Mouse (Mus musculus): ENCODE measurements at regions not wholly inside any gene's neighbourhood (a gene's known extent, or its start where the extent isn't known, plus 50 kb on each side); places are given as distances from the start of the nearest gene placed in this dataset.
A peak's percentile ranks its signal among the peaks of the same experiment; 100 is the strongest.

- no peak overlapping the region for H3K27ac ChIP-seq (ENCODE audit: low read depth, low read length)
- H3K36me3 ChIP-seq (ENCODE audit: control insufficient read depth, insufficient read depth, low read length) = no peaks in the 10 kb centered on the region
- H3K9ac ChIP-seq (ENCODE audit: low read length) = no peak overlapping the region
- WGBS = 54% methylated on average over 4 of the region's 4 CpGs
- H3K4me2 ChIP-seq (ENCODE audit: low read depth) = no peak overlapping the region
- H3K4me3 ChIP-seq (ENCODE audit: low read depth, low read length) = no peak overlapping the region
- H3K9me3 ChIP-seq (ENCODE audit: control insufficient read depth, low read length) = no peaks in the 10 kb centered on the region
- H3K27me3 ChIP-seq (ENCODE audit: control insufficient read depth, insufficient read depth, low read length) = no peaks in the 10 kb centered on the region
- H3K4me1 ChIP-seq (ENCODE audit: control insufficient read depth, insufficient read depth, low read length) = peaks cover 5% of the 10 kb centered on the region; the same call in 1 of the 2 replicates
- DNase-seq (ENCODE audit: low spot score) = no peak
- peak; percentile 20; the same call in 1 of the 2 replicates for ATAC-seq (ENCODE audit: insufficient read depth, low FRiP score, low TSS enrichment)
Observed at GRCm38 (mm10) chr7:37181109-37181508, 483.2 kb downstream of the Tshz3 start.

GRCm38 (mm10) chr7:37192536-37192935, 494.6 kb downstream of the Tshz3 start:
- Histone ChIP-seq H3K27me3 (ENCODE audit: control insufficient read depth, insufficient read depth, low read length) (no peaks in the 10 kb centered on the region), H3K4me3 (ENCODE audit: low read depth, low read length) (no peak overlapping the region), H3K9me3 (ENCODE audit: control insufficient read depth, low read length) (no peaks in the 10 kb centered on the region), H3K4me2 (ENCODE audit: low read depth) (no peak overlapping the region), H3K27ac (ENCODE audit: low read depth, low read length) (no peak overlapping the region), H3K36me3 (ENCODE audit: control insufficient read depth, insufficient read depth, low read length) (no peaks in the 10 kb centered on the region), H3K9ac (ENCODE audit: low read length) (no peak overlapping the region), H3K4me1 (ENCODE audit: control insufficient read depth, insufficient read depth, low read length) (no peaks in the 10 kb centered on the region)
- ATAC-seq (ENCODE audit: insufficient read depth, low FRiP score, low TSS enrichment) = no peak
- no peak for DNase-seq (ENCODE audit: low spot score)
- 19% methylated on average over 2 of the region's 2 CpGs for WGBS

GRCm38 (mm10) chr7:37204800-37205199, 506.9 kb downstream of the Tshz3 start:
- Histone ChIP-seq H3K27me3 (ENCODE audit: control insufficient read depth, insufficient read depth, low read length) (no peaks in the 10 kb centered on the region), H3K4me2 (ENCODE audit: low read depth) (no peak overlapping the region), H3K4me1 (ENCODE audit: control insufficient read depth, insufficient read depth, low read length) (no peaks in the 10 kb centered on the region), H3K36me3 (ENCODE audit: control insufficient read depth, insufficient read depth, low read length) (no peaks in the 10 kb centered on the region), H3K27ac (ENCODE audit: low read depth, low read length) (no peak overlapping the region), H3K4me3 (ENCODE audit: low read depth, low read length) (no peak overlapping the region), H3K9me3 (ENCODE audit: control insufficient read depth, low read length) (no peaks in the 10 kb centered on the region), H3K9ac (ENCODE audit: low read length) (no peak overlapping the region)
- ATAC-seq (ENCODE audit: insufficient read depth, low FRiP score, low TSS enrichment) = no peak
- 73% methylated on average over 5 of the region's 5 CpGs for WGBS
- no peak for DNase-seq (ENCODE audit: low spot score)

GRCm38 (mm10) chr7:37208305-37208704, 510.4 kb downstream of the Tshz3 start:
- H3K27me3 ChIP-seq (ENCODE audit: control insufficient read depth, insufficient read depth, low read length) = no peaks in the 10 kb centered on the region
- H3K9ac ChIP-seq (ENCODE audit: low read length) = no peak overlapping the region
- DNase-seq (ENCODE audit: low spot score) (no peak), ATAC-seq (ENCODE audit: insufficient read depth, low FRiP score, low TSS enrichment) (no peak)
- no peak overlapping the region for H3K4me2 ChIP-seq (ENCODE audit: low read depth)
- 95% methylated on average over 7 of the region's 7 CpGs for WGBS
- H3K4me1 ChIP-seq (ENCODE audit: control insufficient read depth, insufficient read depth, low read length) = no peaks in the 10 kb centered on the region
- H3K36me3 ChIP-seq (ENCODE audit: control insufficient read depth, insufficient read depth, low read length) = no peaks in the 10 kb centered on the region
- H3K27ac ChIP-seq (ENCODE audit: low read depth, low read length) = no peak overlapping the region
- no peak overlapping the region for H3K4me3 ChIP-seq (ENCODE audit: low read depth, low read length)
- H3K9me3 ChIP-seq (ENCODE audit: control insufficient read depth, low read length) = no peaks in the 10 kb centered on the region

GRCm38 (mm10) chr7:37213751-37214181, 515.8 kb downstream of the Tshz3 start:
- Histone ChIP-seq H3K4me2 (ENCODE audit: low read depth) (peak overlapping the region; percentile 7; the same call in 1 of the 2 replicates), H3K4me3 (ENCODE audit: low read depth, low read length) (no peak overlapping the region), H3K27me3 (ENCODE audit: control insufficient read depth, insufficient read depth, low read length) (no peaks in the 10 kb centered on the region), H3K9me3 (ENCODE audit: control insufficient read depth, low read length) (no peaks in the 10 kb centered on the region), H3K9ac (ENCODE audit: low read length) (peak overlapping the region; percentile 18; the same call in 1 of the 2 replicates), H3K4me1 (ENCODE audit: control insufficient read depth, insufficient read depth, low read length) (no peaks in the 10 kb centered on the region), H3K27ac (ENCODE audit: low read depth, low read length) (no peak overlapping the region), H3K36me3 (ENCODE audit: control insufficient read depth, insufficient read depth, low read length) (no peaks in the 10 kb centered on the region)
- ATAC-seq (ENCODE audit: insufficient read depth, low FRiP score, low TSS enrichment) (no peak), DNase-seq (ENCODE audit: low spot score) (peak; percentile 12)
- 39% methylated on average over 3 of the region's 3 CpGs for WGBS

GRCm38 (mm10) chr7:37215498-37215897, 517.6 kb downstream of the Tshz3 start:
- Histone ChIP-seq H3K27ac (ENCODE audit: low read depth, low read length) (no peak overlapping the region), H3K9ac (ENCODE audit: low read length) (no peak overlapping the region), H3K9me3 (ENCODE audit: control insufficient read depth, low read length) (no peaks in the 10 kb centered on the region), H3K4me2 (ENCODE audit: low read depth) (no peak overlapping the region), H3K4me3 (ENCODE audit: low read depth, low read length) (no peak overlapping the region), H3K36me3 (ENCODE audit: control insufficient read depth, insufficient read depth, low read length) (no peaks in the 10 kb centered on the region), H3K4me1 (ENCODE audit: control insufficient read depth, insufficient read depth, low read length) (no peaks in the 10 kb centered on the region), H3K27me3 (ENCODE audit: control insufficient read depth, insufficient read depth, low read length) (no peaks in the 10 kb centered on the region)
- WGBS = 90% methylated on average over 6 of the region's 6 CpGs
- DNase-seq (ENCODE audit: low spot score) (no peak), ATAC-seq (ENCODE audit: insufficient read depth, low FRiP score, low TSS enrichment) (no peak)

GRCm38 (mm10) chr7:37220476-37220875, 522.6 kb downstream of the Tshz3 start:
- Histone ChIP-seq H3K9me3 (ENCODE audit: control insufficient read depth, low read length) (no peaks in the 10 kb centered on the region; the same call in 1 of the 2 replicates), H3K4me3 (ENCODE audit: low read depth, low read length) (no peak overlapping the region), H3K27ac (ENCODE audit: low read depth, low read length) (no peak overlapping the region), H3K27me3 (ENCODE audit: control insufficient read depth, insufficient read depth, low read length) (no peaks in the 10 kb centered on the region), H3K36me3 (ENCODE audit: control insufficient read depth, insufficient read depth, low read length) (no peaks in the 10 kb centered on the region), H3K4me2 (ENCODE audit: low read depth) (no peak overlapping the region), H3K4me1 (ENCODE audit: control insufficient read depth, insufficient read depth, low read length) (no peaks in the 10 kb centered on the region), H3K9ac (ENCODE audit: low read length) (no peak overlapping the region)
- DNase-seq (ENCODE audit: low spot score) = no peak
- ATAC-seq (ENCODE audit: insufficient read depth, low FRiP score, low TSS enrichment) = no peak
- 95% methylated on average over 5 of the region's 5 CpGs for WGBS

- Histone ChIP-seq H3K4me2 (ENCODE audit: low read depth) (no peak overlapping the region), H3K4me3 (ENCODE audit: low read depth, low read length) (no peak overlapping the region), H3K27me3 (ENCODE audit: control insufficient read depth, insufficient read depth, low read length) (no peaks in the 10 kb centered on the region), H3K27ac (ENCODE audit: low read depth, low read length) (no peak overlapping the region), H3K9me3 (ENCODE audit: control insufficient read depth, low read length) (no peaks in the 10 kb centered on the region), H3K9ac (ENCODE audit: low read length) (no peak overlapping the region), H3K4me1 (ENCODE audit: control insufficient read depth, insufficient read depth, low read length) (no peaks in the 10 kb centered on the region), H3K36me3 (ENCODE audit: control insufficient read depth, insufficient read depth, low read length) (no peaks in the 10 kb centered on the region)
- ATAC-seq (ENCODE audit: insufficient read depth, low FRiP score, low TSS enrichment) = no peak
- WGBS = 79% methylated on average over 3 of the region's 3 CpGs
- DNase-seq (ENCODE audit: low spot score) = no peak
Observed at GRCm38 (mm10) chr7:37226423-37226822, 528.5 kb downstream of the Tshz3 start.

GRCm38 (mm10) chr7:37230641-37231347, 532.9 kb downstream of the Tshz3 start:
- H3K9ac ChIP-seq (ENCODE audit: low read length) = no peak overlapping the region
- WGBS = 93% methylated on average over 6 of the region's 6 CpGs
- H3K9me3 ChIP-seq (ENCODE audit: control insufficient read depth, low read length) = no peaks in the 10 kb centered on the region
- DNase-seq (ENCODE audit: low spot score) (no peak), ATAC-seq (ENCODE audit: insufficient read depth, low FRiP score, low TSS enrichment) (no peak)
- no peak overlapping the region for H3K4me3 ChIP-seq (ENCODE audit: low read depth, low read length)
- no peak overlapping the region for H3K4me2 ChIP-seq (ENCODE audit: low read depth)
- H3K4me1 ChIP-seq (ENCODE audit: control insufficient read depth, insufficient read depth, low read length) = no peaks in the 10 kb centered on the region
- H3K27me3 ChIP-seq (ENCODE audit: control insufficient read depth, insufficient read depth, low read length) = no peaks in the 10 kb centered on the region
- H3K36me3 ChIP-seq (ENCODE audit: control insufficient read depth, insufficient read depth, low read length) = no peaks in the 10 kb centered on the region
- H3K27ac ChIP-seq (ENCODE audit: low read depth, low read length) = no peak overlapping the region

All from neural tube, embryonic 11.5 days (tissue).